Mouse (Mus musculus) forebrain, embryonic 12.5 days (tissue): Measurements from ENCODE around the gene Ywhaq. TPM values are rescaled to one million over a fixed set of nuclear protein-coding genes. Genes with fewer than 3 reads are reported as not detected.

ENCODE experiments used
- ATAC-seq: fragments of 200-750 bp; cut with Nextera tagmentation; 2 replicates; pipeline ENCODE4 v1.8.0; 2017; ENCODE audit warnings: moderate TSS enrichment; ENCODE audit not compliant: low FRiP score
- H3K27ac ChIP-seq: fragments of 300-500 bp; sonication (generic); 2 replicates; pipeline ENCODE4 v1.5.1; 2016; ENCODE audit warnings: mild to moderate bottlenecking
- H3K27me3 ChIP-seq: fragments of 300-500 bp; sonication (generic); 2 replicates; pipeline ENCODE4 v1.6.1; 2016; ENCODE audit warnings: mild to moderate bottlenecking
- H3K36me3 ChIP-seq: fragments of 300-500 bp; sonication (generic); replicated peaks from 2 replicates; pipeline ENCODE4 v1.6.1; 2016; ENCODE audit warnings: mild to moderate bottlenecking
- H3K4me1 ChIP-seq: fragments of 300-500 bp; sonication (generic); 2 replicates; pipeline ENCODE4 v1.6.1; 2016
- H3K4me2 ChIP-seq: fragments of 300-500 bp; sonication (generic); 2 replicates; pipeline ENCODE4 v1.6.1; 2016; ENCODE audit warnings: mild to moderate bottlenecking, moderate library complexity
- H3K4me3 ChIP-seq: fragments of 300-500 bp; sonication (generic); replicated peaks from 2 replicates; pipeline ENCODE4 v1.5.1; 2016; ENCODE audit warnings: mild to moderate bottlenecking
- H3K9ac ChIP-seq: fragments of 300-500 bp; sonication (generic); 2 replicates; pipeline ENCODE4 v1.6.1; 2016; ENCODE audit warnings: mild to moderate bottlenecking
- H3K9me3 ChIP-seq: fragments of 300-500 bp; sonication (generic); 2 replicates; pipeline ENCODE4 v1.6.1; 2016
- WGBS: fragments of 180-500 bp; shearing (Covaris S2); methylation state at CpG from one replicate; pipeline ENCODE4 v1.1.7; 2016; 5-methylcytosine and 5-hydroxymethylcytosine counted together
- polyA plus RNA-seq: library from polyadenylated mRNA; unstranded; fragments of >200 nt; fragmentation: Nextera tagmentation; extraction: Ambion mirVana; gene quantifications from 2 replicates; pipeline ENCODE4 v1.2.1, GENCODE M21; 2016

Gene Ywhaq
- polyA plus RNA-seq, result 1,153 and 1,229 TPM in 2 replicates

DNA sequence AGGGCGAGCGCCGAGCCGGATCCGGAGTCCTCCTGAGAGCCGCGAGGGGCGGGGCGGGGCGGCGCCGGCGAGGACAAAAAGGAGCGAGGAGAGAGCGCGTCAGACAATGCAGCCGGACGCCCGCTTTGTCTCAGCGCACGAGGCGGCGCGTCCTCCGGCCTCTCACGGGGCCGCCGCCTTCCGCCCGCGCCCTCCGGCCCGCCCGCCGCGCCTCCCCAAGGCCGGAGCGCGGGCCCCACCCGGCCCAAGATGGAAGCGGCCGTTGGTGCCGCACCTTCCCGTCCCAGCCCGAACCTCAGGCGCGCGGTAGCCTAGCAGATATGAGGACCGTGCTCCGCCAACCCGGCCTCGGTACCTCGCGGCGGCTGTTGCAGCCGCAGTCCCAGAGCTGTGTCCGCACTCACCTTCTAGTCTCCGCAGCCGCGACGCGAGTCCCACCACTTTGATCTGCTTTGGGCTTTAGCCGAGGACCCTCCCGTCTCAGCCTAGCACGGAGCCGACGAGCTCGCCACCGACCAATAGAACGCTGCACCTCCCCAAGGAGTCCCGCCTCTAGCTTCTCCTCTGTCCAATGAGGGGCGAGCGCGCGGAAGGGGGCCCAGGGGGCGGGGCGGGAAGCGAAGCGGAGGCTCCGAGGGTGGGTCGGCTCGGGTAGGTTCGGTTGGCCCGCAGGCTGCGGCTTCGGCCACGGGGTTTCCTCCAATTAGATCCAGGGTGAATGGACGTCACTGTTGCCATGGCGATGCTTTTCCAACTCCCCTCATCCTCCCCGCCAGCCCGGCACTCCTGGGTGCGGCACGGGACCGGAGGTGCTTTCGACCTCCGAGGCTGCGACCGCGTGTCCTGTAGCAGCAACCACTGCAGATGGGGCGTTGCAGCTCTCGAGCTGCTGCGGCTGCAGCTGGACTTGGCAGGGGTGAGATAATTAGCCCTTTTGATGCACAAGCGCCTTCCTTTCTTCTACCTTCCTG lies at the start of gene Ywhaq:
Ywhaq (minus strand) TSS at position 538 of the 971 bp plus-strand sequence.
- peak; percentile 99 for ATAC-seq
- Histone ChIP-seq H3K4me1 (peaks cover 12% of the 10 kb centered on the region), H3K9me3 (peaks cover 14% of the 10 kb centered on the region), H3K4me3 (peak within 1 kb of the TSS; percentile 93), H3K9ac (peak within 1 kb of the TSS; percentile 96), H3K27ac (peak within 1 kb of the TSS; percentile 100), H3K27me3 (no peaks in the 10 kb centered on the region), H3K4me2 (peak within 1 kb of the TSS; percentile 72), H3K36me3 (peaks cover 32% of the 10 kb centered on the region)
- under 1% methylated on average over 75 of the region's 103 CpGs for WGBS

DNA sequence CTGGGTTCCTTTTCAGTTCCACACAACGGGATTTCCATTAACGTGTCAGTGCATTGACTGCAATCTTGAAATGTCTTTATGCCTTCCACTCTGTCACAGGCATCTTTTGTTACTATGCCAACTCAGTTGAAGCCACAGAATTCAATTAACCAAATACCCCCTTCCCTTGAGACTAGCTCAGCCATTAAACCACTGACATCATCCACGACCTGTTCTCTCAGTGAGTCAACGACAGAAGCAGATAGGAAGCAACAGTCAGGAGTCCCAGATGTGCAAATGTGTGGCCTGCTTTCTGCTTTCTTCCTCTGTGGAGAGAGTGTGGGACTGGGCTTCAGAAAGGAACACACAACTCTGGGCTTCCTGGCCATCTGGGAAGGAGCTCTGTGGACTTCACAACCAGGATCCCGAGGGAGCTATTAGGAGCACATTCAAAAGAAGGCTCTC lies 46.0 kb upstream of the Ywhaq start:
- Histone ChIP-seq H3K4me2 (no peak overlapping the region), H3K4me3 (no peak overlapping the region), H3K9me3 (no peaks in the 10 kb centered on the region), H3K9ac (no peak overlapping the region), H3K27ac (no peak overlapping the region), H3K27me3 (no peaks in the 10 kb centered on the region), H3K4me1 (no peaks in the 10 kb centered on the region), H3K36me3 (no peaks in the 10 kb centered on the region)
- 46% methylated on average over 5 of the region's 5 CpGs for WGBS
- no peak for ATAC-seq

DNA sequence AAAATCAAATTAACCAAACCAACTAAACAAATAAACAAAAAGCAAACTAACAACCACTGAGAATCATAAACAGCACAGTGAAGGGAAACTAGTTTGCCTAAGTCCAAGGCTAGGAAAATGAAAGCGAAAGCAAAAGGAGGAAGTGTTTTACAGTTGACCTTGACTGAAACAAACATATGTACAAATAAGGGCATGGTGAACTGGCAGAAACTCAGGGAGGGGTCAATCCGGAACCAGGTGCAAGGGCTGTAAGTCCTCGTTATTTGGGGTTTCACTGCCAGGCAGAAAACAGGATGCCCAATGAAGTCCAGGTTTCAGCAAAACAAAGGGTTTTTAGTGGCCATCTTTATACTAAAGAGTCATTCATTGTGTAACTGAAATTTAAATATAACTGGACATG lies 45.2 kb upstream of the Ywhaq start:
- H3K27ac ChIP-seq, result no peak overlapping the region
- no peak overlapping the region for H3K9ac ChIP-seq
- H3K9me3 ChIP-seq, result no peaks in the 10 kb centered on the region
- H3K4me1 ChIP-seq, result no peaks in the 10 kb centered on the region
- H3K4me3 ChIP-seq, result no peak overlapping the region
- ATAC-seq, result no peak
- no peak overlapping the region for H3K4me2 ChIP-seq
- no peaks in the 10 kb centered on the region for H3K36me3 ChIP-seq
- WGBS, result 83% methylated on average over 3 of the region's 3 CpGs
- H3K27me3 ChIP-seq, result no peaks in the 10 kb centered on the region

DNA sequence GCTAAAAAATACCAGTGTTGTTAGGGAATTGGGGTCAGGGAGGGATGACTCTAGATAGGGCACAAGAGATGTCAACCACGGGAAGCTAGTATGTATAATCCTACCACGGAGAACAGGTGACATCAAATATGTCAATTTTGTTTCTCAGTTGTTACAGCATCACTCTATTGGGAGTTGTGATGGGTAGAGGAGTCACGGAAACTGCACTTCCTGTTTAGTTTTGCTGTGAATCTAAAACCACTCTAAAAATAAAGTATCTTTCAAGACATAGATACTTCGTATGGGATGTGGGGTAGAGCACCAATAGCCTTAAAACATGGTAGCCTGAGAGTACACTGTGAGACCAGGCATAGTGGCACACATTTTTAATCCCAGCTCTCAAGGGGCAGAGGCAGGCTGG lies 42.2 kb upstream of the Ywhaq start:
- Histone ChIP-seq H3K27me3 (no peaks in the 10 kb centered on the region), H3K9me3 (no peaks in the 10 kb centered on the region), H3K9ac (no peak overlapping the region), H3K4me1 (no peaks in the 10 kb centered on the region), H3K36me3 (no peaks in the 10 kb centered on the region), H3K27ac (no peak overlapping the region), H3K4me2 (no peak overlapping the region), H3K4me3 (no peak overlapping the region)
- ATAC-seq, result no peak
- WGBS, result 92% methylated on average over 4 of the region's 4 CpGs

DNA sequence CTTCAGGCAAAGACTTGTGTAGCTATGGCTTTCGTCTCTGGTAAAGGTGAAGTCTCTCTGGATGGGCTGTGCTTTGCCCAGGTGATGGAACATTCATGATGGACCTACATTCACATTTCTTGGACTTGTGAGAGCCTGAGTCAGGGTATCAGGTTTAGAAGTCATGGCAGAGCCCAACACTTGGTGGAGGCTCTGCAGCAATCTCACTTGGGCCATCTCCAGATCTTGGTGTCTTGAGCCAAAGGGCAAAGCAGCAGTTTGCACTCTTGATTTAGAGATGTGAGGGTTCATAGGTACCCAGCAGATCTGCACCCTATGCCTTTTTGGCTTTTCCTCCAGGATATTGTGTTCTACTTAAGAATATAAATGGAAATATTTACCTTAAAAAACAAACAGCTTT lies 38.6 kb upstream of the Ywhaq start:
- no peak overlapping the region for H3K4me3 ChIP-seq
- H3K9ac ChIP-seq, result no peak overlapping the region
- H3K27me3 ChIP-seq, result no peaks in the 10 kb centered on the region
- no peaks in the 10 kb centered on the region for H3K4me1 ChIP-seq
- WGBS, result 78% methylated on average over 1 of the region's 1 CpGs
- ATAC-seq, result no peak
- H3K27ac ChIP-seq, result no peak overlapping the region
- H3K36me3 ChIP-seq, result no peaks in the 10 kb centered on the region
- H3K4me2 ChIP-seq, result no peak overlapping the region
- no peaks in the 10 kb centered on the region for H3K9me3 ChIP-seq

DNA sequence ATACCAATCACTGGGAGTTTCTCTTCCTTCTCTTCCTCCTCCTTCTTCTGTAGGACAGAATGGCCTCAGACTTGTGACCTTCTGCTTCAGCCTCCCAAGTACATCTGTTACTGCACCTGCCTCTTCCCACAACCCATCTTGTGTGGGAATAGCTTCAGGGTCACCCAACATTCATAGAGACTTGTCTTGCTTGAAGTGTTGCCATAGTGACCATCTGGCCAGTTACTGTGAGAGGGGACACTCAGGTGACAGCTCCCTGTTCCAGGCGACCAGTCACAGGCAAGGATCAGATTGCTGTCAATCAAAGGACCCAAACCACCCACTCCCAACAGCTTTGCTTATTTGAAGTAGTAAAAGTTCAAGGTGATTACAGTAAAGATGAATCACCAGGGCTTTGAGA lies 34.3 kb upstream of the Ywhaq start:
- Histone ChIP-seq H3K4me1 (no peaks in the 10 kb centered on the region), H3K36me3 (no peaks in the 10 kb centered on the region), H3K27ac (no peak overlapping the region), H3K4me3 (no peak overlapping the region), H3K27me3 (no peaks in the 10 kb centered on the region), H3K4me2 (no peak overlapping the region), H3K9ac (no peak overlapping the region), H3K9me3 (no peaks in the 10 kb centered on the region)
- no peak for ATAC-seq
- WGBS, result 42% methylated on average over 1 of the region's 1 CpGs

DNA sequence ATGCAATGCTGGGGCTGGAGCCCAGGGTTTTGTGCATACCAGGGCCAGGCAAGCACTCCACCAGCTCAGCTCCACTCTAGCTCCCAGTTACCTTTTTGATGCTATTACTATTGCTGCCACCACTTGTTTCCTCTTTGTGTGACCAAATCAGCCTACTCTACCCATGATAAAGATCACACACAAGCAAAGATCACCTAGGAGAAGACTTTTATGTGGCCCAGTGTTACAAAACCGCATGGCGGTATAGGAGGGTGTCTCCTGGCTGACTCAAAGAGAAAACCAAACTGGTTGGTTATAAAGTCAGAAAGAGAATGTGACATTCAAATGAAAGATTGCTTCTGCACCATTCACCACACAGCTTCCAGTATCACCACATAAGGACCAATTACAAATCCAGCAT lies 33.9 kb upstream of the Ywhaq start:
- H3K36me3 ChIP-seq, result no peaks in the 10 kb centered on the region
- no peak overlapping the region for H3K9ac ChIP-seq
- H3K27me3 ChIP-seq, result no peaks in the 10 kb centered on the region
- no peaks in the 10 kb centered on the region for H3K9me3 ChIP-seq
- no peak for ATAC-seq
- H3K4me2 ChIP-seq, result no peak overlapping the region
- H3K4me3 ChIP-seq, result no peak overlapping the region
- 92% methylated on average over 2 of the region's 2 CpGs for WGBS
- no peak overlapping the region for H3K27ac ChIP-seq
- H3K4me1 ChIP-seq, result no peaks in the 10 kb centered on the region

DNA sequence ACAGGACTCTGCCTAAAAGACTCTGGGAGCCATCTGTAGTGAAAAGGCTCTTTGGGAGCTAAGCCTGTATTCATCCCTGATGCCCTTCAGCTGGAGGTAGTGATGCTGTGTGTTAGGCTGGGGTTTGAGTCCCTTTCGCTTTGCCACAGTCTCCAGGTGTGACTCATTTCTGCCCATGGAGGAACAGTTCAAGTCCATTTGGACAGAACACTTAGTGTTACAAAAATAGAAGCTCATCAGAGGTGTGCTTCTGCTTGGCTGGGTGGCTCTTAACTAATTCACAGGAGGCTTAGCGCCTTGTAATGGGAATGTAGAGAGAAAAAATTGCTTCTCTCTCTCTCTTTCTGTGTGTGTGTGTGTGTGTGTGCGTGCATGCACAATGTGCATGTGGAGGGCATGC lies 26.3 kb upstream of the Ywhaq start:
- no peaks in the 10 kb centered on the region for H3K9me3 ChIP-seq
- 94% methylated on average over 3 of the region's 3 CpGs for WGBS
- no peaks in the 10 kb centered on the region for H3K4me1 ChIP-seq
- no peaks in the 10 kb centered on the region for H3K27me3 ChIP-seq
- H3K4me2 ChIP-seq, result no peak overlapping the region
- H3K27ac ChIP-seq, result no peak overlapping the region
- H3K36me3 ChIP-seq, result no peaks in the 10 kb centered on the region
- no peak overlapping the region for H3K4me3 ChIP-seq
- no peak for ATAC-seq
- H3K9ac ChIP-seq, result no peak overlapping the region

DNA sequence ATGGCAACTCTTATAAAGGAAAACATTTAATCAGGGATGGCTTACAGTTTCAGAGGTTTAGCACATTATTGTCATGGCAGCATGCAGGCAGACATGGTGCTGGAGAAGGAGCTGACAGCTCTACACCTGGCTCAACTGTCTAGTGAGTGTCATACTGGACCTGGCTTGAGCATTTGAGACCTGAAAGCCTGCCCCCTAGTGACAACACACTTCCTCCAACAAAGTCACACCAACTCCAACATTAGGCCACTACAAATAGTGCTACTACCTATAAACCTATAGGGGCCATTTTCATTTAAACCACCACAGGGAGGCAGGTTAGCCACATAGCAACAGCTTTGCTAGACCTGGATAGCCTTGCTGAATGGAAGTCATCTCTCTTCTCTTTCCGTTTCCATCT lies 24.4 kb upstream of the Ywhaq start:
- Histone ChIP-seq H3K36me3 (no peaks in the 10 kb centered on the region), H3K4me1 (no peaks in the 10 kb centered on the region), H3K27me3 (no peaks in the 10 kb centered on the region), H3K27ac (no peak overlapping the region), H3K4me3 (no peak overlapping the region), H3K9ac (no peak overlapping the region), H3K4me2 (no peak overlapping the region), H3K9me3 (no peaks in the 10 kb centered on the region)
- WGBS, result 92% methylated on average over 1 of the region's 1 CpGs
- ATAC-seq, result no peak

DNA sequence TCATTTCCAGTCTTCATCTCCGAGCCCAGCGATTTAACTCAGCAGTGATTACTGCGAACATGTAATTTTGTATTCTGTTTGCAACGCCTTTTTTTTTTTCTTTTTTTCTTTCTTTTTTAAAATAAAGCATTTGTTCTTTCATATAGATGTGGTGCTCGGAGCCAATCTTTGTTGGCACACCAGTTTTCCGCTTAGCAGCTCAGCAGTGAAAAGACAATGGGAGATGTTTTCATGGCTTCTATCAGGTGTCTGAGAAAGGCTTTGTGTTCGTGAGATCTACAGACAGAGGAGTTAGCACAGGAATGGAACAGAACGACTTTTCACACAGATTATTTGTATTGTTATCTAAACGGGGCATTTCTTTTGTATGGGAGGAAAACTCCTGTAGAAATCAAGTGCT lies 22.0 kb upstream of the Ywhaq start:
- Histone ChIP-seq H3K9ac (no peak overlapping the region), H3K27ac (no peak overlapping the region), H3K36me3 (no peaks in the 10 kb centered on the region), H3K27me3 (no peaks in the 10 kb centered on the region), H3K4me2 (no peak overlapping the region), H3K9me3 (no peaks in the 10 kb centered on the region), H3K4me3 (no peak overlapping the region), H3K4me1 (no peaks in the 10 kb centered on the region)
- no peak for ATAC-seq
- WGBS, result 71% methylated on average over 9 of the region's 9 CpGs

DNA sequence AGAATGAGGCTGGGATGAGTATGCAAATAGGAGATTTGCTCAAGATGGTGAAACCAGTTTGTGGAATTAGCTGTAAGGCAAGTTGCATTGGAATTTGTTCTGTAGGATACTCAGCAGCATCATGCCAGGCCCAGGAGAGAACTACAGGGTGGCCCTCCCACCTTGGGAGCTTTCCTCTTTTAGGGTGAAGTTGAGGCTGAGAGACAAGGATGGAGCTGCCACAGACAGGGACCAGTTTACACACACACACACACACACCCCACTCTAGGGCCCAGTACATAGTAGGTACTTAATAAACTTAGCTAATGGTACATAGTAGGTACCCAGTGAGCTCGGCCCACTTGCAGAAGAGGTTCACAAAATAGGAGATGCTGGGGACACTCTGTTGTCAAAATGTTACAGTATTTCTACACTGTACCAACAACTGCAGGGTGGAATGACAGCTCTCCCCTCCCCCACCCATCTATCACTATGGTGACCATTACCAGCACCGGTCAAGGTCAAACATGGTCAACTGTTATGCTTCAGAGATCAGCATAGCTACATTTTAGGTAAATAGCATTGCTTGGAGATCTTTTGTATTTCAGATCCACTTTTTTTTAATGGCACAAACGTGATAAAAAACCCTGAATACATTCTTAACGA lies 21.4 kb upstream of the Ywhaq start:
- Histone ChIP-seq H3K27ac (no peak overlapping the region), H3K9me3 (no peaks in the 10 kb centered on the region), H3K36me3 (no peaks in the 10 kb centered on the region), H3K4me3 (no peak overlapping the region), H3K4me2 (no peak overlapping the region), H3K4me1 (no peaks in the 10 kb centered on the region), H3K9ac (no peak overlapping the region), H3K27me3 (no peaks in the 10 kb centered on the region)
- no peak for ATAC-seq
- 71% methylated on average over 4 of the region's 4 CpGs for WGBS

DNA sequence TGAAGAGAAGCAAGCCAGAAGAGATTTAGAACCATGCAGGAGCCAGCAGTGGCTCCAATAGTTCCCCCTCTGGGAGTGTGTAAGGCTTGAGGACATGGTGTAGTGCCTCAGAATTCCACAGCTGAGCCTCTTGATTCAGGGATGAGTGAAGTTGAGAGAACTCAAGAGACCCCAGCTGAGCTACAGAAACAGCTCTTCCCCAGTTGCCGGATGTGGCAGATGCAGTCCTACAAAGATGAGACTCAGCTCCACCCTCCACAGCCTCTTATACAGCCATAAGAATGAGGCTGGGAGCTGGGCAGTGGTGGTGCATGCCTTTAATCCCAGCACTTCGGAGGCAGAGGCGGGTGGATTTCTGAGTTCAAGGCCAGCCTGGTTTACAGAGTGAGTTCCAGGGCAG lies 20.9 kb upstream of the Ywhaq start:
- 78% methylated on average over 3 of the region's 3 CpGs for WGBS
- Histone ChIP-seq H3K36me3 (no peaks in the 10 kb centered on the region), H3K9me3 (no peaks in the 10 kb centered on the region), H3K27me3 (no peaks in the 10 kb centered on the region), H3K9ac (no peak overlapping the region), H3K4me1 (no peaks in the 10 kb centered on the region), H3K4me2 (no peak overlapping the region), H3K4me3 (no peak overlapping the region), H3K27ac (no peak overlapping the region)
- ATAC-seq, result no peak
